Mouse (Mus musculus) regulatory T cell (primary cell): ENCODE measurements around the gene Atp6v0a4.

Source experiments
- in situ Hi-C: fragments of 300-600 bp; cut with MboI, MseI; formaldehyde crosslinking; loops from one replicate; pipeline ENCODE4 v1.15.1; 2025; ENCODE audit warnings: high pct_unique_total_duplicates

Gene Atp6v0a4

GRCm38 (mm10) chr6:38021406-38021805 is 103.0 kb downstream of the Atp6v0a4 start:
- in situ Hi-C loops = no loop called here

GRCm38 (mm10) chr6:38012829-38013228 is 111.6 kb downstream of the Atp6v0a4 start:
- in situ Hi-C loops = loop anchor here (10.0 kb wide), 1 partner anchor 1492 kb away; no protein-coding TSS in a partner anchor

GRCm38 (mm10) chr6:38007459-38007858 is 116.9 kb downstream of the Atp6v0a4 start:
- in situ Hi-C loops = no loop called here
